Mouse (Mus musculus) liver, postnatal 0 days (tissue): Measurements from ENCODE around the gene Ccdc103.

ENCODE experiments used
- CTCF ChIP-seq: sonication (generic); IDR thresholded peaks from 2 replicates; pipeline ENCODE4 v1.5.1; 2016; ENCODE audit warnings: antibody characterized with exemption, low read depth
- EP300 ChIP-seq: IDR thresholded peaks from 2 replicates; pipeline ENCODE4 v1.6.1; 2016; ENCODE audit warnings: antibody characterized with exemption, low read depth, mild to moderate bottlenecking

GRCm38 (mm10) chr11:102930672-102931071 lies 49.7 kb downstream of the Ccdc103 start:
- TF ChIP-seq EP300 (no peak), CTCF (no peak)
